Mouse (Mus musculus) thymus, adult 2 months (tissue): ENCODE results near the gene Kpna2.

Experiments used
- CTCF ChIP-seq: fragments of 200-500 bp; IDR thresholded peaks from 2 replicates; pipeline ENCODE4 v1.5.1; 2012; ENCODE audit warnings: mild to moderate bottlenecking, control low read depth, low read length, moderate library complexity, borderline replicate concordance; ENCODE audit not compliant: control insufficient read depth, poor library complexity, insufficient read depth; ENCODE audit errors: extremely low read depth
- POLR2A ChIP-seq: fragments of 200-500 bp; IDR thresholded peaks from 2 replicates; pipeline ENCODE4 v1.6.1; 2012; ENCODE audit warnings: mild to moderate bottlenecking, low read length, control low read depth, moderate library complexity; ENCODE audit not compliant: control insufficient read depth, poor library complexity, insufficient read depth; ENCODE audit errors: extremely low read depth

- TF ChIP-seq CTCF (no peak), POLR2A (no peak)
Measured at GRCm38 (mm10) chr11:106987384-106987783, 12.0 kb downstream of the Kpna2 start.
